Mouse (Mus musculus): ENCODE data around the gene Olfr1369-ps1. TPM values are rescaled to one million over a fixed set of nuclear protein-coding genes. Genes with fewer than 3 reads are reported as not detected.

Olfr1369-ps1 gene
- not detected for total RNA-seq (2023)

GRCm38 (mm10) chr13:21111183-21111582, at the start of gene Olfr1369-ps1:
TSS of gene Olfr1369-ps1 (plus strand) at chr13:21111483.

GRCm38 (mm10) chr13:21074847-21075246, 36.4 kb upstream of the Olfr1369-ps1 start, which contains the start of gene Olfr1370:
TSS of gene Olfr1370 (minus strand) at chr13:21074947.

GRCm38 (mm10) chr13:21129339-21129738, 18.1 kb downstream of the Olfr1369-ps1 start, which contains the start of gene Olfr263:
TSS of gene Olfr263 (plus strand) at chr13:21129639.

GRCm38 (mm10) chr13:21145767-21146166, 34.5 kb downstream of the Olfr1369-ps1 start, which contains the start of gene Olfr1368:
TSS of gene Olfr1368 (minus strand) at chr13:21145867.

Other genes with a start within 250 kb of the Olfr1369-ps1 start
- not detected for gene Olfr1370, start 36.5 kb upstream of the Olfr1369-ps1 start, total RNA-seq (2023)
- not detected for gene Olfr263, start 18.2 kb downstream of the Olfr1369-ps1 start, total RNA-seq (2023)
- gene Olfr1368, start 34.4 kb downstream of the Olfr1369-ps1 start, total RNA-seq (2023): not detected
- 10 to 100 TPM; 49.7 to 56.3 TPM for gene Trim27, start 68.0 kb downstream of the Olfr1369-ps1 start, total RNA-seq (2023)
- gene Gpx5, start 181.2 kb downstream of the Olfr1369-ps1 start, total RNA-seq (2023): not detected
- not detected for gene Gpx6, start 200.6 kb downstream of the Olfr1369-ps1 start, total RNA-seq (2023)
- gene Olfr1367, start 235.4 kb downstream of the Olfr1369-ps1 start, total RNA-seq (2023): not detected

Measured in monocyte, adult 59 days (primary cell).